Mouse (Mus musculus): ENCODE measurements around the gene Gli1.

The Gli1 gene

DNA sequence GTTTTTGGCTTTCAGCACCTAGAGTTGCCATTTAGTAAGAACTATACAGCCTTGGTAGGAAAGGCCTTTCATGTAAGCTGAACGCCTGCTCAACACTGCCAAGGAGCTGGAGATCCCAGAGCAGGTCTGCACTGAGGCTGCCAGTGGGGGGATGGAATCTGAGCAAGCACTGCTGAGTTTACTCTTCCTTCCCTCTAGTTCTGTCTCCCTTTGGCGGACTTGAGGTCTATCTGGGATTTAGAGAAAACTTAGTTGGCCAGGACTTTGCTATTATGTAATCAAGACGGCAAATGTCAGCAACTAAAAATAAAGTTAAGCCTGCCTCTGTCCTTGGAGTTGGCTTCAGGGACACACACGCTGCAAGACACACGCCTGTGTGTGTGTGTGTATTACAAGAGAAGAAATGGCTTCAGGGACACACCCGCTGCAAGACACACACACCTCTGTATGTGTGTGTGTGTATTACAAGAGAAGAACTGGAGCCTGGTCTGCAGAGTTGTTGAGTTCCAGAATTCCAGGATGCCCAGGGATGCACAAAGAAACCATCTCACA is 48.7 kb downstream of the Gli1 start:
- no peak for DNase-seq (ENCODE audit: extremely low spot score, low spot score)

- no peak for DNase-seq (ENCODE audit: extremely low spot score, low spot score)
Measured at GRCm38 (mm10) chr10:127291881-127292638, 49.7 kb downstream of the Gli1 start.

- no peak for DNase-seq (ENCODE audit: extremely low spot score, low spot score)
Measured at GRCm38 (mm10) chr10:127290930-127291880, 50.6 kb downstream of the Gli1 start.

GRCm38 (mm10) chr10:127290307-127290929 is 51.4 kb downstream of the Gli1 start:
- DNase-seq (ENCODE audit: extremely low spot score, low spot score): peak; percentile 100

- DNase-seq (ENCODE audit: extremely low spot score, low spot score): no peak
Measured at GRCm38 (mm10) chr10:127289573-127290191, 52.1 kb downstream of the Gli1 start.

DNA sequence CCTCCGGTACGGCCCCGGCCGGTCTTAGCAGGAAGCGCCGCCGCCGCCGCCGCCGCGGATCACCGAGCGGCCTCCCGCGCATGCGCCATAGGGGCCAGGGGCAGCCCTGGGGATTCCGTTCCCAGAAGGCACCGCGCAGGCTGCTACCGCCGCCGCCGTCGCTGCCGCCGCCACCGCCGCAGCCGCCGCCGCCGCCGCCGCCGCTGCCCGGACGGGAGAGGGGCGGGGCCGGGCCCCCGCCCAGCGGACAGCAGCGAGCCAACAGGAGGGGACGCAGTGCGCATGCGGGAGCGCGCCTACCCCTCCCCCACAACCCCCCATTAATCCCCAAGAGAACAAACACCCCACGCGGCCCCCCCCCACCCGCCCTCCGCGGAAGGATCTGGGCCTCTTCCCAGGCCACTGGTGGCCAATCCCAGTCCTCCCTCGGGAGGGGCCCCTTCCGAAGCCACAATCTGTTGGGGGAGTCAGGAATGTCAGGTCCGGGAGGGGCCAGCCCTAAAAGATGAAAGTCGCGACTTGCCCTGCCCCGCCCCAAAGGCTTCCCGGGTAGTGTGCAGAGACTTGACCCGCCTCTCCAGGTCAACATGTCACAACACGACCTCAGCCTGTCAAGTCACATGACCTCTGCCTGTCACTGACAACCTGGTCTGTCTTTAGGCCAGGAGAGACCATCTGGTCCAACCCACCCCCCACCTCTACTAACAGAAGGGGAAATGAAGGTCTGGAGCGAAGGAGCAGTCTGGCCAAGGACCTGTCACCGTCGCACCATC is 52.8 kb downstream of the Gli1 start, which contains the start of gene Mbd6:
Gene Mbd6 (minus strand): TSS at position 219 of the 773 bp plus-strand sequence.
- DNase-seq (ENCODE audit: extremely low spot score, low spot score): peak; percentile 91

DNA sequence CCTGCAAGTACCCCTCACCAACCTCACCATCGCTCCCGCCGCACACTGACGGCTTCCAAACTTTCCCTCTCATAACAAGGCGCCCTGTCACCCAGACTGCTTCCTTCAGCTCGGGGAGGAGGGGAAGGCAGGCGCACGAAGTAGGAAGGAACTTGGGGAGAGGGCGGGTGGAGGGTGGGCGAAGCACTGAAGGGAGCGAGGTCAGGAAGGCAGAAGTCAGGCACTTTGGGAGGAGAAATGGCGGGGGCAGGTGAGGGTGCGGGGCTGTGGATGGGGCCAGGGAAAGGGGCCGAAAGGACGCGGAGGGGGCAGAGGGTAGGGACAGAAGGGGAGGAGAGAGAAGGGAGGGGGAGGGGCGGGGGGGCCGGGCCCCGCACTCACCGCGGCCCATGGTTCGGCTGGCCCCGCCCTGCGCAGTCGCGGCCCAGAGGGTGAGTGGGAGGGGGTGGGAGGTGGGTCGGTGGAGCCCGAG is 53.4 kb downstream of the Gli1 start:
- no peak for DNase-seq (ENCODE audit: extremely low spot score, low spot score)

GRCm38 (mm10) chr10:127287936-127288293 is 53.9 kb downstream of the Gli1 start:
- DNase-seq (ENCODE audit: extremely low spot score, low spot score): no peak

- DNase-seq (ENCODE audit: extremely low spot score, low spot score): no peak
Measured at GRCm38 (mm10) chr10:127287271-127287935, 54.4 kb downstream of the Gli1 start.

DNA sequence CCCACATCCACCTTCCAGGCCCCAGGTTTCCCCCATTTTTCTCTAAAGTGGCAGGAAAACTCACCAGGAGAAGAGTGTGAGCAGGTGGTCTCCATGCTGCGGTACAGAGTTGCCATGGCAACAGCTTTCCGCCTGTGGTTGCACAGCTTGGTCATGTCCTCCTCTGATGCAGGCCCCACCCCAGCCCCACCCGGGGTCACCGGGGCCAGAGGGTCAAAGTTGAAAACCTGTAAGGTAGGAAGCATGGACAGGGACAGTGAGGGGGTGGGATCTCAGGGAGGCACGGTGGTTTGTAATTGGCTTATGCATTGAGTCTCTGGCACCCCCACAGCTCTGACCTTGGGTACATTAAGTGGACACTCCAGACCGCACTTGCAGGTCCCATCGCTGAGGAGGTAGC is 55.0 kb downstream of the Gli1 start:
- peak; percentile 50 for DNase-seq (ENCODE audit: extremely low spot score, low spot score)

DNA sequence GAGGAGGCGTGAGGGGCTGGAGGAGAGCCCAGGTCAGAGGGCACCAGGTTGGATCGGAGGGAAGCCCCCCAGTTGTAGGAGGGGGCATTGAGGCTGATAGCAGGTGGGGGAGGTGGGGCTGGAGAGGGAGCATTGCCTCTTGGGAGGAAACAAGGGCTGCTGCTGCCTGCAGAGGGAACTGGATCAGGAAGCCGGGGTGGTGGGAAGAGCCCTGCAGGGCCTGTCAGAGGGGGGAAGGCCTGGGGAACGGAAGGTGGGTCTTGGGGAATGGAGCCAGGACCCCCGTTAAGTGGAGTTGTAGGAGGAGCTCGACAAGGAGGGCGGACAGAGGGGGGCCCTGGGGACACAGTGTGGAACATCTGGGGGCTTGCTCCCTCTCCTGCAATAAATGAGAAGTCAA is 55.6 kb downstream of the Gli1 start:
- no peak for DNase-seq (ENCODE audit: extremely low spot score, low spot score)

DNA sequence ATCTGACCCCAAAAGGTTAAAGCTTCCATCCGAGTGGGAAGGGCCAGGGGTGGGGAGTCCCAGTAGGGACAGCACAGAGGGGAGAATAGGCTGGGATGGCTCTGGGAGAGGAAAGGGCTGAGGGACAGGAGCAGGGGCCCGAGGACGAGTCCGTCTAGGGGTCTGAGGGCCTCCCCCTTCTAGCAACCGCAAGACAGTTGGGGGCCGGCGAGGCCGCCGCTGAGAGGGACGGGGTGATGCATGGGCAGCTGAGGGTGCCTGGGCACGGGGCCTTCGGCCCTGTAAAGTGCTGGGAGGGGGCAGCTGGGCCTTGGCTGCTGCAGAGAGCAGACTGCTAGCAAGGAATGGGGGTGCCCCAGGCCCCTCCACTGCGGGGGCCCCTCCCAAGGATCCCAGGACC is 56.1 kb downstream of the Gli1 start:
- no peak for DNase-seq (ENCODE audit: extremely low spot score, low spot score)

DNA sequence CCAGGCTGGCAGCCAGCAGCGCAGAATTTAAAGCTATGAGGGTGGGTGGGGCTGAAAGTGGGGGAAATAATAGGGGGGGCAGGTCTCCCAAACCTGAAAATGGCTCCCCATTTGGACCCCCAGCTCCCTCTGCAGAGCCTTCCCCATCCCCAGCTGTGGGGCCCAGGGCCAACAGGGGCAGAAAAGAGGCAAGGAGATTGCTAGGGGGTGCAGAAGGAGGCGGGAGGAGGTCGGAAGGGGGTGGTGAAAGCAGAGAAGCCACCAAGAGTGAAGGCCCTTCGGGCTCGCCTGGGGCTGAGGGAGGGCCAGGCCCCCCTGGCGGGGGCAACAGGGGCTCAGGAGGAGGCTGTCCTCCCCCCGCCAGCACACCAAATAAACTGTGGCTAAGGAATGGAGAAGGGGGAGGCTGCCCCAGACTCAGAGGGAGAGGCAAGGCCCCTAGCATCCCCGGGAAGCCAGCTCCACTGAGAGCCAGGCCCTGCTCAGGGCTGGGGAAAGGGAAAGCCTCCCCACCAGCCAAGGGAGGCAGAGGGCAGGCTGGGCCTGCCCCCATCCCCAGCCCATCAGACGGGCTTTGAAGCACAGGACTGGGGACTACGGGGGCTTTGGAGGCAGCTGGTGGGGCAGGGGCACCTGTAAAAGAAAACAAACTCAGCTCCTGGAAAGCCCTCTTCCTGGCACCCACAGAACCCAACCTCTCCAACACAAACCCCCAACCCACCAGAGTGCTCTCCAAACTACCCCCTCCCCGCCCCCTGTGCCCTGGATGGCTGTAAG is 56.9 kb downstream of the Gli1 start:
- no peak for DNase-seq (ENCODE audit: extremely low spot score, low spot score)

DNA sequence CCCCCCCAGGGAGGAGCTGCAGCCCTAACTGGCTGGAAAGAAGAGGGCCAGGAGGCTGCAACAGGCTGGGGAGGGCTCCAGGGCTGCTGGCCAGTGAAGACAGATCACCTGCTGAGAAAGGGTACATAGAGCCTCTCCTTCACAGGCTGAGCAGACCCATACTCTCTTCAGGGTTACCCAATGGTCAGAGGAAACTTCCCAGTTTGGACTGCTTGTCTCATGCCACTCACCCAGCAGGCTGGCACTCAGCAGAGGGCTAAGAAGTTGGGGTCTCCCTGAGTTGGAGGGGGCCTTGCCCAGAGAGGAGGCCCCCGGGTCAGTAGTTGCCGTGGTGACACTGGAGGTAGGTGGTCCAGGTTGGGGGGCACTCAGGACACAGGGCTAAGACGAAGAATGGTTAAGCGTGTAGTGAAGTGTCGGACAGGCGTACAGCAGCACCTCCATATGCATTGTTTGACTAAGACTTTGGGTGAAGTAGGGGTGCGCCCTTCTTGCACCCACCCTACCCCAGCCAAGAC is 57.6 kb downstream of the Gli1 start:
- no peak for DNase-seq (ENCODE audit: extremely low spot score, low spot score)

GRCm38 (mm10) chr10:127282620-127283215 is 59.1 kb downstream of the Gli1 start:
- DNase-seq (ENCODE audit: extremely low spot score, low spot score): no peak

DNA sequence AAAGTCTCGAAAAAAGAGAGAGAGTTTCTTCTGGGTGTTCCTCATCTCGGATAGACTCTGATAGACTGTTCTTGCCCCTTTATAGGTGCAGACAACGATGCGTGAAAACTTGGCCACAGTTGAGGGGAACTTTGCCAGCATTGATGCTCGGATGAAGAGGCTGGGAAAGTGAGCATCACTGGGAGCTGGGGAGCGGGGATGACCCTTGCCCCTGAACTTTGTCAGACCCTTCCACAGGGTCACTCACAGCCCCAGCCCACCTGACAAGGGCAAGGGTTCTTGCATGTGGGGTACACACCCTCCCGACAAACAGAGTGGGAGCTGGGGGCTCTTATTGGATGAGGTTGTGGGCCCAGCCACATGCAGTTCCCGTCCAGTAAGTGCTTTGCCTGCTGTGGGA is 60.5 kb downstream of the Gli1 start:
- no peak for DNase-seq (ENCODE audit: extremely low spot score, low spot score)

Measured in neural tube, embryonic 10.5 days (tissue).